Mouse (Mus musculus) left cerebral cortex, postnatal 4 days (tissue): ENCODE data around the gene Igfbp5. TPM values are rescaled to one million over a fixed set of nuclear protein-coding genes. Genes with fewer than 3 reads are reported as not detected.

ENCODE experiments used
- DNase-seq: peaks from one replicate; pipeline ENCODE4 v3.0.0-alpha.2; 2022
- intact Hi-C: fragments of 180-260 bp; cut with DNase I; formaldehyde crosslinking; loops from one replicate; pipeline ENCODE4 v1.15.1; 2025
- total RNA-seq, 2 experiments: library from RNA; stranded (reverse); gene quantifications; 2 replicates each; pipeline ENCODE4 v1.2.3; 2021

Igfbp5 gene
- total RNA-seq, 2 experiments from 2014 or later, result 114 to 119 TPM

DNA sequence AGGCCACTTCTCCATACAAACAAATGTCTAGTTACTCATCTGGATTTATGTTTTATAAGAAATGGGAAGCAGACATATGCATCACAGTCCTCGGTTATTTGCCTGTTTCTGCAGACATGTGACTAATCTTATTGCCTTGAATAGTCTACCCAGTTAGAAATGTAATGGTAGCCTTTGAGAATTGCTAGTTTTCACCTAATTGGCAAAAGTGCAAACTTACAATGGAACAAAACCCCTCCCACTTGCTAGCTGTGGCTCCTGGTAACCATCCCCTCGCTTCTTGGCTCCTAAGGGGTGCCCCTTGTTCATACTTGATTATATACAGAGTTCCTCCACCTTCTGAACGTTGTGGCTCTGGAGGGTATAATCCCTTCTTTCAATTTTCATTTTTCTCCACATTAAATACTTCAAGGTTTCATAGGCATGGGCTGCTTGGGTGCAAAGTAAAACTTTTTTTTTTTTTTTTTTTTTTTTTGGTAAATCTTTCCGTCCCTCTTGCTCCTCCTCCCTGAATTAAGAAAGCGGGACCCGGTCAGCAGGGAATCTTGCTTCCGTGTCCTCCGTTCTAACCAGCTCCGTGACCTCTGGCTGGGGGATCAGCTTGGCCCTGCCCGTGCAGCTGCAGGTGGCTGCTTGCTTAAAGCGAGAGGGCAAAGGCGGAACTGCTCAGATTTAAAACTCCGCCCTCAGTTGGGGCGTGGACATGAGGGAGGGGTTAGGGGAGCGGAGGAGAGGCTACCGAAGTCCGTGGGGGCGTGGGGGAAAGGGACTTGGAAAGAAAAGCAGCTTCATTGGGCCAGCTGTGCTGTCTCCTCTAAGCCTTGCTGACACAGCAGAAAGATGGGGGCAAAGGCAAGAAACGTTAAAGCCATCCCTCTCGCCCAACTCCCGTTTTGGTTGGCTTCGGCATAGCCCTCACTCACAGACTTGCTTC, 4.7 kb downstream of the Igfbp5 start:
- intact Hi-C loops, result loop anchor here (10.0 kb wide), 1 partner anchor 245 kb away; no protein-coding TSS in a partner anchor
- DNase-seq, result peak; percentile 75

DNA sequence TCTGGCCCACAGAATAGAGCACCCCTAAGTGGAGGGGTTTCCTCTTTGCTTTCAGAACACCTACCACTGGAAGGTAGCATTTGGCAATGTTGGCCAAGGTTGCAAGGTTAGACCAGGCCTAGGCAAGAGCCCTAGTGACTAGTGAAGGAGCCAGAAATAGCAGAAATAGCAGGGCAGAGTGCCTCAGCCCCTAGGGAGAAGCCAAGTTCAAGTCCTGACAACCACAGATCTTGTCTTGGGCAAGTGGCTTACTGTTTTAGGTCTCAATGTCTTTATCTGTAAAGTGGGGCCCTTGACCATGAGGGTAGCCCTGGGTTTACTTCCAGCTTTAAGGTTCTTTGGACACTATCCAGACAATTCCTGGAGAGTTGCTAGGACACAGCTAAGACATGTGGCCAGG, 5.4 kb downstream of the Igfbp5 start:
- intact Hi-C loops, result no loop called here
- DNase-seq, result no peak

DNA sequence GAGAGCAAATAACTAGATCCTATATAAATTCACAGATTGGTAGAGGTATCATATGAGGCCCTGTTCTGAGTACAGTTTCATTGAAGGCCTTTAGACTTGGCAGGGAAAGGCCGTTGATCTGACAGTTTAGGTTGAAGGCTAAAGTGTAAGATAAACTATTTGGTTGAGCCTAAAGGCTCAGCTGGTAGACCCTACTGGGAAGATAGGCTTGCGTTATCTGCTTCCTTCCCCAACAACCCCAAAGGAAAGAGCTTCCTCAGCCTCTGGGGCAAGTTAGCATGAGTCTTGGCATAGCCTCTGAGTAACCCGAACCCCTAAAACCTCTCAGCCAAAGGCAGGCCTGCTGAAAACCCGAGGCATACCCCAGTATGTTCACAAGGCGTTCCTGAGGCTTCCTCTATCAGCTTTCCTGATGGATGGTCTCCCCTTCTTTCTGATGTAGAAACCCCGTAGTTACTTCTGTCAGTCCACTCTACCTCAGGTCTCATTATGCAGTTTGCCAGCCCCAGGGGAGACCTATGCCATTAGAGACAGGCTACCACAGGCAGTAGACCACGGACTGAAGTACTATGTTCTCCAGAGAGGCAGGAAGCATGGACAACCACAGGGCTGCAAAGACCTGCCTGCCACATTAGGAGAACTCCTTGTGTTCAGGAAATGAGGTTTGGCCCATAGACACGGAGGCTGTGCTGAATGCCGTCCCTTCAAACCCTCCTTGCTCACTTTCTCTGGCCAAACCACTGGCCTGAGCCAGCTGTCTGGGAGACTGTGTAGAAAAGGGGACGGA, 6.1 kb downstream of the Igfbp5 start:
- intact Hi-C loops, result no loop called here
- no peak for DNase-seq

DNA sequence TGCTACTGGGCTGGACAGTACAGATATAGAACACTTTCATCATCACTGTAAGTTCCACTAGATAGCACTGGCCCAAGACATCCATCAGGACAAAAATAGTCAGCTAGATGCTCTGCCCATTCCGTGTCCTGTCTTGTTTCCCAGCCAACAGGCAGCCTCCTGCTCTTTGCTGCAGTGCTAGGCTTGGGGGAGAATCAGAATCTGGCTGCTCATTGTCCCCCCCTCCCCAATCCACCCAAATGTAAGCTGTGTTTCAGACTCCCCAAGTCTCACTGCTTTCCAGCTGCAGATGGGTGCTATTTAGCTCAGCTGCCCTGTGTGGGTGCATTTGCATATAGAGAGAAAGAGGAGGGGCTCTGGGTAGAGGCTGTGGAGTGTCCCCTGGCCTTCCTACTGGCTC, 7.3 kb downstream of the Igfbp5 start:
- DNase-seq, result no peak
- intact Hi-C loops, result no loop called here

DNA sequence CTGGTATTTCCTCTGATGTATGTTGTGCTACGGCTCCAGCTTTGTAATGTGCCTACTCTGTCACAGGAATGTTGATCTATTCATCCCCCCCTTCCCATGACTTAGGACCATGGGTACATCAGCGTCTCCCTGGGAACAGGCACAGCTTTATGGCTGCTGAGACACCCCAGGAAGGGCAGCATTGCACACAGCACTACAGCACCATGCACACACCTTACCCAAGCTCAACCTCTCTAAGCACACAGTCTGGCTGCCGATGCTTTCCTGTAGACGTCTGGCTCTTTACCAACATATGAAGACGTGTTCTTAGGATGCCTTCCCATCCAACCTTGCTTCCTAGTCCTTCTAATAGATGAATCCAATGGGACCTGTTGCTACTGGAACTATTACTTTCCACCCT, 8.3 kb downstream of the Igfbp5 start:
- no peak for DNase-seq
- intact Hi-C loops, result no loop called here

DNA sequence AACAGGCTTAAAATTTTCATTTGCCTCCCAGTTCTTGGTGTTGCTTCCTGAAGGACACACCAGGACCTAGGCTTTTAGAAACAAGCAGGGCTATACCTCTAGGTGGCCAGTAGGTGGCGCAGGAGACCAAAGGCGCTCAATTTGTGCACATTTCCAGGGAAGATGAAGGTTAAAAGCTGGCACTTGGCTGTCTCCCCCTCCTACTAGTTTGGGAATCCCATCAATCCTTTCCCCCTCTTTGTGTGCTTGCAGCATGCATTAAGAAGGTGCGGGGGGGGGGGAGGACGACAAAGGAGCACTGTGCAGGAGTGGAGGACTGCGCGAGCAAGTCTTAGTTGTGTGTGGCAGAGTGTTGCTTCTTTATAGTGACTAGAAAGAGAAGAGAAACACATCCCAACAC, 8.8 kb downstream of the Igfbp5 start:
- DNase-seq, result peak; percentile 86
- intact Hi-C loops, result no loop called here

DNA sequence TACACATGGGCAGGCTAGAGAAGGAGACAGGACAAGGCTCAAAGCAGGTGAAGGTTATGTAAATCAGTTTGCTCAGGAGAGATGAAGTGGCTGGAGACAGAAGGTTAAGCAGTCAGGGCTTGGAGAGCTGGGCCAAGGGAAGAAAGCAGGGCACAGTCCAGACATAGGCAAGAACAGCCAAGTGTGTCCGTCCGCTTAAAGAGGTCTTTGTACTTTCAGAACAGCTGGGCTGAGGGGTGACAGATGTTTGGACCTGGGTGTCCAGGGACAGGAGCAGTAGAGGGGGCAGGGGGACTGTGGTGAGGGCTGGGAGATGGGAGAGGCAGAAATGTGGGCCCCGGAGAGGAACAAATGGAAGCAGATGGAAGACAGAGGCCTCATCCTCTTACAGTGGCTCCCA, 10.4 kb downstream of the Igfbp5 start:
- no peak for DNase-seq
- intact Hi-C loops, result no loop called here

DNA sequence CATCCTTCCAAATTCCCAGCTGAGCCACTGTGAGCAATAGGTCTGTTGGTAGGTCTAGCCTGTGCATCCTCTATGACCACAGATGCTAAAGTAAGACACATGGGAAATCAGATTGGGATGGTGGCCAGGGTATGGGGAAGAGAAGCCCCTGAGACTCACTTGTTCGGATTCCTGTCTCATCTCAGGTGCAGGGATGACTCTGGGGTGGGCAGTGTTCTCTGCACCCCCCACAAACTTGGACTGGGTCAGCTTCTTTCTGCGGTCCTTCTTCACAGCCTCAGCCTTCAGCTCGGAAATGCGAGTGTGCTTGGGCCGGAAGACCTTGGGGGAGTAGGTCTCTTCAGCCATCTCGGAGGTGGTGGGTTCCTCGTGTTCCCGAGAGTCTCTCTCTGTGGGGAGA, 11.0 kb downstream of the Igfbp5 start:
- intact Hi-C loops, result no loop called here
- no peak for DNase-seq

DNA sequence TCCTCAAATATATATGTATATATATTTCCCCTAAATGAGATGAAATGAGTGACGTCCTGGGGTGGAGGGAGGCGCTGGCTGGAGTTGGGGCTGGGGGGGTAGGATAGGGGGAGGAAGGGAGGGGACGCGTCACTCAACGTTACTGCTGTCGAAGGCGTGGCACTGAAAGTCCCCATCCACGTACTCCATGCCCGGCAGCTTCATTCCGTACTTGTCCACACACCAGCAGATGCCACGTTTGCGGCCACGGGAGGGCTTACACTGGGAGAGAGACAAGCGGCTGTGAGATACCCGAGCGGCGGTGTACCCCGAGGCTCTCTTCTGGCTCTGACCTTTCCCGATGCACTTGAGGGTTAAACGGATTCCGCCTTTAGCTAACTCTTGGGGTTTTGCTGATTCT, 12.4 kb downstream of the Igfbp5 start:
- intact Hi-C loops, result no loop called here
- no peak for DNase-seq

DNA sequence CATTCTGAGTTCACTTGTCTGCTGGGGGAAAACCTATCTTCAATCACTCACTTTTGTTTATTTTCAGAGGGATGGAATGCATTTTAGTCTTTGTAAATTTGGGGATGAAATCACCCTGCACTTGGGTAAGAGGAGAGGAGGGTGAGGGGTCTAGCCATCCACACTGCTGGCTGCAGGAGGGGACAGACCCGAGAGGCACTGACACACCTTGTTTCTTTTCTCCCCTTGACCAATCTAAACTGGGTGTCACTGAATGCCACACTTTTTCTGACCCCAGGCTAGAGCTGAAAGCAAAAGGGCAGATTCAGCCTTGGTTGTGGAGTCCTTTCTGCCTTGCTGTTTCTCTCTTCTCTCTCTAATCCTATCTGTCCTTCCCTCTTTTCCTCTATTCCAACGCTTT, 13.0 kb downstream of the Igfbp5 start:
- intact Hi-C loops, result no loop called here
- DNase-seq, result no peak

DNA sequence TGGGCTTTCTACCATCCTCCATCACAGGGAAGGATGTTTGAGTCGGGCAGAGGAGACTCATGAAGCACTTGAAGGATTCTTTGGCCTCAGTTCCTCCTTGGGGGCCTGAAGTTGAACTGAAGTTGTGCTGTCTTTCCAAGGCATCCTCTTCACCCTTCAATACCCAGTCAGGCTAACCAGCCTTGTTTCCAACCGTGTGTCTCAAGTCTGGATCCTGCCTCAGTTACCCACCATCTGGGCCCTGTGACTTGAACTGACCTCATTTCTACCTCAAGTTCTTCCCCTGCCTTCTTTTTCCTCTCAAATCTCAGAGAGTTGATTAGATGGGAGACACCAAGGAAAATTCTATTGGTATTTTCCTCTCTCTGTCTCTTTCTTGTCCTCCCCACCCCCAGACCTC, 14.2 kb downstream of the Igfbp5 start:
- intact Hi-C loops, result no loop called here
- no peak for DNase-seq

DNA sequence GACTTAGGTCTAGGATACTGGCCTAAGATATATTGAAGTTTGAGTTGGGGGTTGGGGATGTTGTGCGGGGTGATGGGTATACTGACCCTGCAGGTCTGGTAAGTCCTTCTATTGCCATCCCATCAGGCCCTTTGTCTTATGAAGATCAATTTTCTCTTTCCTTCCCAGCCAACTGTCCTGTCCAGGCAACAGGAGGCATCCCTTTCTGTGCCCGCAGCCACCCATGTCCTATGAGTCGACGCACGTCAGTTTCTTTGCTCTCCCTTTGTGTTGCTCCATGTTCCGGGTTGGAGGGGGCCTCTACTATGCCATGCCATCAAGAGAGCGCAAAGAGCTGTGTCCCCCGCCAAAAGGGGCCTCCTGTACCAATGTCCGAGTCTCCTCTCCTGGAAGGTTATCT, 14.7 kb downstream of the Igfbp5 start:
- intact Hi-C loops, result loop anchor here (10.0 kb wide), 1 partner anchor 225 kb away; no protein-coding TSS in a partner anchor
- no peak for DNase-seq

DNA sequence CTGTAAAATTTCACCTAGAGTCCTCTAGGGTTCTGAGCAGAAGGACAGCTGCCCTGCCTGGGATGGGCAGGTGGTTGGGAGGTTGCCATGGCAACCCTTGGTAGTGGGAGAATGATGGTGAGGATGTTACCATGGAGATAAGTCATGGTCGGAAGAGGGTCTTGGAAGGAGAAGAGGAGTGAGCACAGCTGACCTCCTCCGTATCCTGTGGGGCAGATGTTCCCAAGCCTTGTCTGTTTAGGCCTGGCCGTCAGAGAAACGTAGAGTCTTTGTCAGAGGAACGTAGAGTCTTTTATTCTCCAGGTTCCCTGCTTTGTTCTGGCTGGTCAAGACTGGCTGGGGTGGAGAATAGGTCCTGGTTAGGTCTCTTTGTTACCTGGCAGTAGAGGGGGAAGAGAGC, 15.8 kb downstream of the Igfbp5 start:
- peak; percentile 79 for DNase-seq
- intact Hi-C loops, result loop anchor here (10.0 kb wide), 1 partner anchor 224 kb away; no protein-coding TSS in a partner anchor

DNA sequence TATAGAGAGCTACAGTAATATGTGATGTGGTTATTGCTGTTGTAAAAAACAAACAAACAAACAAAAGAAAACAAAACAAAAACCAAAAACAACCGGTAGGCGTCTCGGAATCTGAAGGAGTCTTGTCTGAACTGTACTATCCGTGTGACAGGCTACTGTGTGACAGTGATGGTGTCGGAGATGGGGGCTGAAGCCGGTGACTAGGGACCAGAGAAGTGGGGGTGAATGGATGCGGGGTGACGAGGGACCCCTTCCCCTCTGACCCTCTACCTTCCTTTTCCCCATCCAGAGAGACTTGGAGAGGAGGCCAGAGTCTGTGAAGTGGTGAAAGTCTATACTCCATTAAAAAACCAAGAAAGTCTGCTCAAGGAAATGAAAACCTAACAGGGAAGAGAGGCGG, 16.4 kb downstream of the Igfbp5 start:
- intact Hi-C loops, result loop anchor here (10.0 kb wide), 1 partner anchor 223 kb away; no protein-coding TSS in a partner anchor
- no peak for DNase-seq

DNA sequence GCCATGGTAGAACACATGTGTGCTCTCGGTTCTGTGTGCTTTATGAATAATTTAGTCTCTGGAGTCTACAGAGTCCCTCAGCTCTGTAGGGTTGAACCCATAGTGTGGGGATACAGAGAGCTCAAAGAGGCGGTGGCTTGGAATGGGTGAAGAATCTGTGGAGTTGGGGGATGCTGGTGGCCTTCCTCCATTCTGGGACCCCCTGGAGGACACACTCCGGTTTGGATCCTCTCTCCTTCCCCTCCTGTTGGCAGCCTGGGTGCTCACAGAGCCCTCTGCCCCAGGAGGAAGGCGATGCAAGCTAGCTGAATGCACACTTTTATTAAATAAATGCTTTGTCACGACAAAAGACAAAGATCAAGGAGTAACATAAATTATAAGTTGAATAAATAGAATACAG, 17.1 kb downstream of the Igfbp5 start:
- intact Hi-C loops, result loop anchor here (10.0 kb wide), 1 partner anchor 223 kb away; no protein-coding TSS in a partner anchor
- no peak for DNase-seq

DNA sequence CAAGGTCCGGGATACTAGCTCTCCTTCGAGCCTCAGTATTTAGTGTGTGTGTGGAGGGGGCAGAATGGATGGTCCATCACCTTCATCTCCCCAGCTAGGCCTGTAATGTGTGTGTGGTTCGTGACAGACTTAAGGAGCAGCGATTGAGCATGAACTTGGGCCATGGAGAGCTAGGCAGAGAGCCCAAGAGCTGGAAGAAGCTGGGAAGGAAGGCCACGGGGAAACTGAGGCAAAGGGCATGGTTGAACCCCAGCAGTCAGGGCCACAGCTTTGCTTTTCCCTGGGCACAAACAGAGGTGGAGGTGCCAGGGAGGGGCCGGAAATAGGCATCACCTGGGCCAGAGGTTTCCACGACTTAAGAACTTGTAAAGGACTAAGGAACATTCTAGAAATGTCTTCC, 17.5 kb downstream of the Igfbp5 start:
- no peak for DNase-seq
- intact Hi-C loops, result loop anchor here (10.0 kb wide), 1 partner anchor 222 kb away; no protein-coding TSS in a partner anchor

DNA sequence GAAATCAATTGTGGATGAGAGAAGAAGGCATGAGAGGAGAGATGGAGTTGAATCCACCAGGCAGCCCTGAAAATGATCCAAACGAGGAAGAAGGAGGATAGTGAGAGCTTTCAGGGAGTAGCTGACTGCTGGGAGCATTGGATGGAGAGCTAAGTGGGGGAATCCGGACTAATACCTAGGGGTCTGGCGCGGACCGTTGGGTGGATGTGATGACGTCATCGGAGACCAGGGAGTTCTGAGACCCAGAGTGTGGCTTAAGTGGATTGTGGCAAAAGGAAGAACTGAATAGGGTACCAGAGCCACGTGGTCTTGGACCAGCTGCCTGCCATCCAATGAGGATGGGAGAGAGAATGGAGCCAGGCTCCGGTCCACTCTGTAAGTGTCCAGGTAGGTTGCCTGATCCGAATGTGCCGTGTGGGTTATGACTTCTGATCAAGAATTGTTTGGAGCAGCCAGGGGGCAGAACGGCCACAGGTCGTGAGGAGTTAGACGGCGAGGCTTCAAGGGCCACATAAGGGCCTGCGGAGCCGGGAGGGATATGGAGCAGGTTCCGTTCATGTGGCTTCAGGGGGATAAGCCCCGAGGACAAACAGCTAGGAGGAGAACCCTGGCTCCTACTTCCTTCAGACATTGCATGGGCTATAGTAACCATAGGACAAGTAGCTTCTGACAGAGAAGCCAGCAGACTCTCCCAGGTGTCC, 18.3 kb downstream of the Igfbp5 start:
- intact Hi-C loops, result loop anchor here (10.0 kb wide), 1 partner anchor 222 kb away; no protein-coding TSS in a partner anchor
- no peak for DNase-seq

DNA sequence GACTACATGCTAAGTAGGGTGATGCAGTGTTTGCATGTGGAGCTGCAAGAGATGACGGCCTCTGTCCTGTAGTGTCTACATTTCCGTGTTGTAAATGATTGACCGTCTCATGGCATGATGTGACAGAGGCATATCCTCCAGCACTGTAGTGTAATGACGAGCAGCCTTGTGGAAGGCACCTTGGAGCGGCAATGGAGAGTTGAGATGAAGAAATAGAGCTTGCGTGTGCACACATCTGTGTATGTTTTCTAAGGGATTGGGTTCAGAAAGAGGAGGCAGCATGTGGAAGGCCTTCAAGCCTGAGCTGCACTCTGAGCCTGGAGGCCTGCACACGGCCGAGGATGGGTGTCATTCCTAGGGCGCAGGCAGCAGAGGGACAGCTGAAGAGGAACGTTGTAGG, 19.0 kb downstream of the Igfbp5 start:
- DNase-seq, result no peak
- intact Hi-C loops, result loop anchor here (2.0 to 10.0 kb wide), 2 partner anchors 137 to 221 kb away; no protein-coding TSS in a partner anchor

DNA sequence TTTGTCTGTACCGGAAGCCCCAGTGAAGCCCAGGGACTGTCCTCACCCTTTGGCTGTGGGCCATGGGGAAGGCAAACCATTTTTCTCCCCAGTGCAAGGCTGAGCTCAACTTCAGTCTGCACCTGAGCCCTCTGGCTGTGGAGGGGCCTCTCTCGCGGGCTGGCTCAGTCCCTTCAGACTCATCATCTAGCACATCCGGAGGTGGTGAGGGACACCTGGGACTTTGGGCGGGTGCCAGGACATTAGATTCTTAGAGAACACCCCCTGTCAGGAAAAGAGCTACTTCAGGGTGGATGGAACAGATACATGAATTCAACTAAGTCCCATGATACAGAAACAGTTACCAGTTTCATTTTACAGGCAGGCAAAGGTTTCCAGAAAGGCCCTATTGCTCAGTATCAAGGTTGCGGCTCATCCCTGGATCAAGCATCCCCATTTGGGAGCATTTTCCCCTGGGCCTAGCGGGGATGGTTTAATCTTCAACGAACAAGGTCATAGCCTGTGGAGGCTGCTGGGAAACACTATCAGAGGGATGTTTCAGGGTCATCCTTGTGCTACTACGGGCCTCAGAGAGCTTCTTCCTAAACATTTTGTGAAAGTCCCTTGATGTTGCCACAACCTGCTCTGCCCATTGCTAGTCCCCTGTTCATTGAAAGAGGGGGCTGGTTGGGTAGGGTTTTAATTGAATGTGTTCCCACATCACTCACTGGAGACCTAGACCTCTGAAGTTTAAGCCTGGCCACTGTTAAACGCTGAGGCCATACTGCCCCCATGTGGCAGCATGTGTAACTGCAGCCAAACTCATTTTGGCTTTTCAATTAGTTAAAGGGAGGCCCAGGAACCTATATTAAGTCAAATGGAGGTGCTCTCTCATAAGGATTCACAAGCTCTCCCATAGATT, 20.1 kb downstream of the Igfbp5 start:
- peak; percentile 51 for DNase-seq
- intact Hi-C loops, result loop anchor here (2.0 to 10.0 kb wide), 2 partner anchors 136 to 220 kb away; no protein-coding TSS in a partner anchor

DNA sequence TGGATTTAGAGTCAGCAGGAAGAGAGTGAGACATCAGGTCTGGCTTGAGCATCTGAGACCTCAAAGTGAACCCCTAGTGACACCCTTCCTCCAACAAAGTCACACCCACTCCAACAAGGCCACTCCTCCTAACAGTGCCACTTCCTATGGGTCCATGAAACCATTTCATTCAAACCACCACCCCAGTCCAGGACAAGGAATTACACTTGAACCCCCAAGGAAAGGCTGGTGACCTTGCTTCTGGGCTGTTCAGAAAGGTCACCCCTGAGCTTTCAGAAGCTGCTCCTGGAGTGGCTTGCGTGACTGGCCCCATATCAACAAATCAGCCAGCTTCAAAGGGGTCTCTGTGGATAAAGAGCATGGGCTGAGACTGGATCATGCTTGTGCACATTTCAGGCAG, 20.9 kb downstream of the Igfbp5 start:
- no peak for DNase-seq
- intact Hi-C loops, result loop anchor here (2.0 to 10.0 kb wide), 2 partner anchors 135 to 219 kb away; no protein-coding TSS in a partner anchor
